Mouse (Mus musculus) limb, embryonic 14.5 days (tissue): ENCODE results near the gene Ccdc65. TPM values are rescaled to one million over a fixed set of nuclear protein-coding genes. Genes with fewer than 3 reads are reported as not detected.

Experiments used
- ATAC-seq: fragments of 200-750 bp; cut with Nextera tagmentation; 2 replicates; pipeline ENCODE4 v1.8.0; 2017; ENCODE audit warnings: low read depth, moderate number of reproducible peaks, moderate TSS enrichment; ENCODE audit not compliant: low FRiP score
- DNase-seq: peaks from one replicate; pipeline ENCODE4 v3.0.0-alpha.2; 2015; ENCODE audit warnings: low spot score
- H3K27ac ChIP-seq: fragments of 300-500 bp; sonication (generic); replicated peaks from 2 replicates; pipeline ENCODE4 v1.5.1; 2014; ENCODE audit warnings: low read depth, mild to moderate bottlenecking, low read length, moderate library complexity, mixed read lengths
- H3K27me3 ChIP-seq: fragments of 300-500 bp; sonication (generic); 2 replicates; pipeline ENCODE4 v1.6.1; 2014; ENCODE audit warnings: low read length, mixed read lengths; ENCODE audit not compliant: control insufficient read depth, insufficient read depth
- H3K36me3 ChIP-seq: fragments of 300-500 bp; sonication (generic); 2 replicates; pipeline ENCODE4 v1.6.1; 2014; ENCODE audit warnings: mild to moderate bottlenecking, low read length, moderate library complexity, mixed read lengths; ENCODE audit not compliant: control insufficient read depth, insufficient read depth
- H3K4me1 ChIP-seq: fragments of 300-500 bp; sonication (generic); 2 replicates; pipeline ENCODE4 v1.6.1; 2014; ENCODE audit warnings: antibody characterized with exemption, low read length, mixed read lengths; ENCODE audit not compliant: control insufficient read depth, insufficient read depth
- H3K4me2 ChIP-seq: fragments of 300-500 bp; sonication (generic); replicated peaks from 2 replicates; pipeline ENCODE4 v1.6.1; 2014; ENCODE audit warnings: low read depth, mild to moderate bottlenecking, low read length, moderate library complexity; ENCODE audit not compliant: severe bottlenecking
- H3K4me3 ChIP-seq: fragments of 300-500 bp; sonication (generic); replicated peaks from 2 replicates; pipeline ENCODE4 v1.5.1; 2014; ENCODE audit warnings: low read length
- H3K9ac ChIP-seq: fragments of 300-500 bp; sonication (generic); 2 replicates; pipeline ENCODE4 v1.6.1; 2014; ENCODE audit warnings: mild to moderate bottlenecking, low read depth, low read length, moderate library complexity; ENCODE audit not compliant: severe bottlenecking
- H3K9me3 ChIP-seq: fragments of 300-500 bp; sonication (generic); 2 replicates; pipeline ENCODE4 v1.6.1; 2016; ENCODE audit warnings: low read length; ENCODE audit not compliant: control insufficient read depth
- POLR2A ChIP-seq: fragments of 200-500 bp; IDR thresholded peaks from 2 replicates; pipeline ENCODE4 v1.8.0; 2012; ENCODE audit warnings: inconsistent platforms, mild to moderate bottlenecking, moderate library complexity, borderline replicate concordance; ENCODE audit not compliant: insufficient read depth, insufficient read length; ENCODE audit errors: extremely low read depth
- WGBS: fragments of 180-500 bp; shearing (Covaris S2); extraction: QIAGEN DNeasy Blood & Tissue Kit; methylation state at CpG from one replicate; pipeline ENCODE4 v1.1.7; 2014; 5-methylcytosine and 5-hydroxymethylcytosine counted together
- polyA plus RNA-seq, 2 experiments: library from polyadenylated mRNA; depleted of rRNA in 1 of 2; stranded (reverse) in 1 of 2; unstranded in 1 of 2; fragments of >200 nt; fragmentation: Nextera tagmentation in 1 of 2; extraction: Ambion mirVana in 1 of 2; gene quantifications; 2 replicates each; pipeline versions ENCODE4 v1.2.1 to v1.2.3; 2012 to 2014

Ccdc65 gene
- polyA plus RNA-seq, 2 experiments: 0.48 to 0.87 TPM

DNA sequence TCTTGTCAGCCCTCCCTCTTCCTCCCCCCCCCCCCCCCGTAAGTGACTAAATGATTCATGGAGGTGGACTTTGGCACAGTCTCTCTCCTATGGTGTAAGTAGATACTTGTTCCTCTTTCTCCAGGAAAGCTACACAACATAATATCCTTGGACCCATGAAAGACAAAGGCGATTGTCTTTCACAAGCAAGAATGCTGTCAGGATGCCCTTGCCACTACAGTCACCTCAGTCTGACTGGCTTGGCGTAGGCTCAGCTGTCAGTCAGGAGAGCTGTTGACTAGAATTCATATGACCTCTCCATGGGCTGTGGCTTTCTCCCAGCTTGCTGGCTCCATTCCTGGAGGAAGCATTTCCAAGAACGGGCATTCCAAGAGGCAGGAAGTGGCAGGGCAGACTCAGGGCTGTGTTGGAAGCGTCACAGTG is 6.2 kb downstream of the Ccdc65 start:
- no peak for TF ChIP-seq POLR2A
- WGBS: 64% methylated on average over 4 of the region's 5 CpGs
- H3K9me3 ChIP-seq: no peaks in the 10 kb centered on the region
- H3K4me2 ChIP-seq: no peak overlapping the region
- H3K4me3 ChIP-seq: no peak overlapping the region
- no peaks in the 10 kb centered on the region for H3K4me1 ChIP-seq
- no peaks in the 10 kb centered on the region for H3K27me3 ChIP-seq
- ATAC-seq (no peak), DNase-seq (no peak)
- H3K36me3 ChIP-seq: no peaks in the 10 kb centered on the region
- no peak overlapping the region for H3K27ac ChIP-seq
- no peak overlapping the region for H3K9ac ChIP-seq

DNA sequence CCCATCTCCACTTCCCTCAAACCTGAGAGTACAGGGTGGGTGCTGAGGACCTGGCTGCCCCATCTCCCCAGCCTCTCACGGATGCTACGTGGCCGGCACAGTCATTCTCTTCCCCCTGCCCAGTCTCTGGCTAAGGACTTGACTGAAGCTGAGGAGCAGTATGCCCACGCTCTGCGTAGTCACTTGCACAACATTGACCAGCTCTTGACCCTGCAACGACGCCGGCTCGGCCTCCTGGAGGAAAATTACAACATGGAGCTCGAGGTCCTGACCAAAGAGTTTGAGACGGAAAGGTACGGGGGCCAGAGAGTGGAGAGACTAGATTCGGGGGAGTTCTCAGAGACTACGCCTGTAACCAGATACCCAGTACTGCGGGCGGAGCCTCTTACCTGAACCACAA is 9.3 kb downstream of the Ccdc65 start:
- no peak for ATAC-seq
- no peak for DNase-seq
- Histone ChIP-seq H3K4me1 (no peaks in the 10 kb centered on the region), H3K27ac (no peak overlapping the region), H3K36me3 (no peaks in the 10 kb centered on the region), H3K27me3 (no peaks in the 10 kb centered on the region), H3K4me2 (no peak overlapping the region), H3K9ac (no peak overlapping the region), H3K9me3 (no peaks in the 10 kb centered on the region), H3K4me3 (no peak overlapping the region)
- no peak for TF ChIP-seq POLR2A
- 55% methylated on average over 16 of the region's 16 CpGs for WGBS

DNA sequence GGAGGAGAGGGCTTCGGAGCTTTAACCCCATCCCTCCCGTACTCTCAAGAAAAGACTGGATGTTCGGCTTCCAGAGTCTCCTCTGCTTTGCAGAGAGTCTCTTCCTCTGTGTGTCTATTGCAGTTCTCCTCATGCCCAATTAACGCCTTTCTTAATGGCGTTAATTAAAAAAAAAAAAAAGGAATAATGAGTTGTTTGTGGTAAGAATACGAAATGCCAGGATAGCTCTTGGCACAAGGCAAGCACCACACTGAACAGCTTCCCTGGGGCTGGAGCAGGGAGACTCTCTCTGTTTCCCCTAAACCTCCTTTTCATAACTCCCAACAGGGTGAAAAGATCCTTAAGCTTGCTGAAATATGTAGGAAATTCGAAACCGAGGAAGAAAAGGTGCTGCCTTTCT is 14.2 kb downstream of the Ccdc65 start:
- no peak overlapping the region for H3K4me3 ChIP-seq
- H3K9me3 ChIP-seq: no peaks in the 10 kb centered on the region
- DNase-seq (no peak), ATAC-seq (no peak)
- WGBS: 70% methylated on average over 8 of the region's 8 CpGs
- no peak overlapping the region for H3K4me2 ChIP-seq
- H3K9ac ChIP-seq: no peak overlapping the region
- H3K27ac ChIP-seq: no peak overlapping the region
- H3K4me1 ChIP-seq: peaks cover 13% of the 10 kb centered on the region
- H3K36me3 ChIP-seq: no peaks in the 10 kb centered on the region
- H3K27me3 ChIP-seq: no peaks in the 10 kb centered on the region
- TF ChIP-seq POLR2A: no peak

DNA sequence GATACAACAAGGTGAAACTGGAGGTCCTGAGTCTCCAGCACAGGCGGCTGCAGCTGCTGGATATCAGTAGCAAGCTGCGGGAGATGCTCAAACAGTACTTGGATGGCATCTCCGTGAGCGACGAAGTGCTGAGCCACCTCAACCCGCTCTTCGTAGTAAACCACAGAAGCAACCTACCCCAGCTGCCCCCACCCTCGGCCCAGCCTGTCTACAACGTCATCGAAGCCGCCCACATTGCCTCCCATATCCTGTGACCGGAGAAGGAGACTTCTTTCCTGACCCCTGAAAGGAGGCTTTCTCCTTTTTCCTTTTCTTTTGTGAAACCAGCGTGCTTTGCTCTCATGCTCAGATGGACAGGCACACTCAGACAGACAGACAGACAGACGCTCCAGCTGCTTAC is 14.8 kb downstream of the Ccdc65 start:
- DNase-seq (no peak), ATAC-seq (no peak)
- H3K4me3 ChIP-seq: no peak overlapping the region
- no peaks in the 10 kb centered on the region for H3K9me3 ChIP-seq
- H3K27me3 ChIP-seq: no peaks in the 10 kb centered on the region
- WGBS: 57% methylated on average over 14 of the region's 14 CpGs
- H3K27ac ChIP-seq: no peak overlapping the region
- H3K36me3 ChIP-seq: no peaks in the 10 kb centered on the region
- peaks cover 15% of the 10 kb centered on the region for H3K4me1 ChIP-seq
- no peak overlapping the region for H3K4me2 ChIP-seq
- TF ChIP-seq POLR2A: no peak
- no peak overlapping the region for H3K9ac ChIP-seq

DNA sequence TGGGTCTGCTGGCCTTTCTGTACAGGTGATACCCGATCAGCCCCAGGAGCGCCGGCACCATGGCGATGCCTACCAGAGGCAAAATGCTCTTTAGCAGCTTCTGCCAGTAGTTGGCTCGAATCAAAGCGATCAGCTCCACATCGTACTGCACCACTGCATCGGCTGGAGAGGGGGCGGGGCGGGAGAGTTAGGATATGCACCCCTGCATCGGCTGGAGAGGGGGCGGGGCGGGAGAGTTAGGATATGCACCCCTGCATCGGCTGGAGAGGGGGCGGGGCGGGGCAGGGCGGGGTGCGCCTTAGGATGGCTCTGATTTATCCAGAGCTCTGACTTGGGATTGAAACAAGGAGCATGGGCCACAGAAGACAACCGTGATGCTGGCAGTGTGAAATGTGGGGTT is 16.4 kb downstream of the Ccdc65 start:
- H3K4me1 ChIP-seq: peaks cover 17% of the 10 kb centered on the region
- no peak for ATAC-seq
- no peak overlapping the region for H3K27ac ChIP-seq
- DNase-seq: no peak
- no peak overlapping the region for H3K4me3 ChIP-seq
- no peaks in the 10 kb centered on the region for H3K36me3 ChIP-seq
- WGBS: 29% methylated on average over 18 of the region's 19 CpGs
- TF ChIP-seq POLR2A: no peak
- no peaks in the 10 kb centered on the region for H3K27me3 ChIP-seq
- H3K9me3 ChIP-seq: no peaks in the 10 kb centered on the region
- H3K9ac ChIP-seq: no peak overlapping the region
- peak overlapping the region; percentile 16; the same call in 1 of the 2 replicates for H3K4me2 ChIP-seq

DNA sequence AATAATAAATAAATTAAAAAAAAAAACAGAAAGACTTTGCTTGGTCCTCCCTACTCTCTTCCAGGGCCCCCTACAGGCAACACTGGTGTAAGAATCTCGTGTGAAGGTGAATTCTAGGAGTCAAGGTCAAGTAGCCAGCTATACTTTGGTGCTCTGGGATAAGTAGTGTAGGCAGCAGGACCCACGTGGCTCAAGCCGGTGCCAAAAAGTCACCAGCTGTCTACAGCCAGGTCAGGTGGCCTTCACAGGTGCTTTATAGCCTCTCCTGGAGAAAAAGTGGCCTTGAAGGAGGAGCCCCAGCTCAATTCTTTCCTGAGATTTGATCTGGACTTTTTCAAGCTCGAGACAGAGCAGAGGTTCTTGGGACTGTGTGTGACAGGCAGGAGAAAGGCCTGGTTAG is 18.1 kb downstream of the Ccdc65 start:
- DNase-seq (no peak), ATAC-seq (no peak)
- H3K4me3 ChIP-seq: no peak overlapping the region
- no peak for TF ChIP-seq POLR2A
- H3K27ac ChIP-seq: no peak overlapping the region
- H3K4me2 ChIP-seq: peak overlapping the region; percentile 93
- H3K36me3 ChIP-seq: no peaks in the 10 kb centered on the region
- H3K27me3 ChIP-seq: no peaks in the 10 kb centered on the region
- peaks cover 17% of the 10 kb centered on the region for H3K4me1 ChIP-seq
- WGBS: 73% methylated on average over 4 of the region's 4 CpGs
- H3K9ac ChIP-seq: no peak overlapping the region
- no peaks in the 10 kb centered on the region for H3K9me3 ChIP-seq
